Mouse (Mus musculus) T-helper 2 cell (primary cell): ENCODE measurements around the gene Capzb.

Experiments
- in situ Hi-C: fragments of 300-600 bp; cut with MboI, MseI; formaldehyde crosslinking; loops from one replicate; pipeline ENCODE4 v1.15.1; 2025; ENCODE audit warnings: high pct_unique_total_duplicates

The Capzb gene

GRCm38 (mm10) chr4:139179731-139180625 is 12.7 kb upstream of the Capzb start:
- in situ Hi-C loops, result loop anchor here (5.0 kb wide), 1 partner anchor 63 kb away; no protein-coding TSS in a partner anchor

DNA sequence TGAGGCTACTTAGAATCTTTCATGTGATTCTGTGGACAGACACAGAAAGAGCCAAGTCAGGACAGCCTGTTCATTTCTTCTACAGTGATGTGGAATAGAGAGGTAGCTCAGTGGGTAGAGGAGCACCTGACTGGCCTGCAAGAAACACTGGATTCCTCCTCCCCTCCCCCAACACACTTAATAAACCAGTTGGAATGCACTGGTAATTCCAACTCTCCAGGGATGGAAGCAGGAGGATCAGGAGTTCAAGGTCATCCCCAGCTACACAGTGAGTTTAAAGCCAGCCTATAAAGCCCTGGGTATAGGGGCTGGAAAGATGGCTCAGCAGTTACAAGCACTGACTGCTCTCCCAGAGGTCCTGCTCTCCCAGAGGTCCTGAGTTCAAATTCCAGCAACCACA is 10.2 kb upstream of the Capzb start:
- in situ Hi-C loops, result no loop called here

DNA sequence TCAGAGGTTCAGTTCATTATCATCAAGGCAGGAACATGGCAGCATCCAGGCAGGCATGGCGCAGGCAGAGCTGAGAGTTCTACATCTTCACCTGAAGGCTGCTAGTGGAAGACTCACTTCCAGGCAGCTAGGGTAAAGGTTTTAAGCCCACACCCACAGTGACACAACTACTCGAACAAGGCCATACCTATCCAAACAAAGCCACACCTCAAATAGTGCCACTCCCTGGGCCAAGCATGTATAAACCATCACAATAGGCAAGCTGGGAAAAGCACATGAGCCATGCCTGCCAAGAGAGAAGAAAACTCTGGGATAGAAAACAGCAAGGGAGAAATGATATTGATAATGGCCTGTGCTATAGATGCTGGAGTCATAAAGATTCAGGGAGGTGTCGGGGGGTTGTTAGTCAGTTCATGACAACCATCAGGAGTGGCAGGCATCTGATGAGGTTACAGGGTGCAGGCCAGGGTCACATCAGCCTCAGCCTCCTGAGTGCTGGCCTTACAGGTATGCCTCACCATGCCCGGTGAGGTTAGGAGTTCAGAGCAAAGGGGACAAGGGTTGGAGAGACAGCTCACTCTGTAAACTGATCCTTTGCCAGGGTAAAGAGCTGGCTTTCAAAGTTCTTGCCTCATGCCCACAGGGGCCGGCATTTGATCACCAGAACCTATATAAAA is 6.8 kb upstream of the Capzb start:
- in situ Hi-C loops, result no loop called here

DNA sequence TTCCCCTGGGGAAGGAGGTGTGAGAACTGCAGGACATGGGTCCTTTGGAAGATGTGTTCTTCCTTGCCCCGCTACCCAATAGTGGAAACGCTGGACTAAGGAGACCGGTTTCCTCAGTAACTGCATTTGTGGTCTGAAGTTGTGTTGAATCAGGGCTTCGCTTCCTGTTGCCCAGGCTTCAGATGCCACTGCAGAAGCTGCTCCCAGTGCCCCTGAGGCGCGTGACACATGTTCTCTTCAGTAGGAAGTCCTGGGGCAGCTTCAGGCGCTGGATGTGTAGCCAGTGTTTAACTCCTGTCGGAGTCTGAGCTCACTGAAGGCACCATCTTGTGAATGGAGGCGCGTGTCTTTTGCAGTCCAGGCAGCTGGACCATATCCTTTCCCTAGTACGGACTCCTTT is 4.8 kb upstream of the Capzb start:
- in situ Hi-C loops, result no loop called here

DNA sequence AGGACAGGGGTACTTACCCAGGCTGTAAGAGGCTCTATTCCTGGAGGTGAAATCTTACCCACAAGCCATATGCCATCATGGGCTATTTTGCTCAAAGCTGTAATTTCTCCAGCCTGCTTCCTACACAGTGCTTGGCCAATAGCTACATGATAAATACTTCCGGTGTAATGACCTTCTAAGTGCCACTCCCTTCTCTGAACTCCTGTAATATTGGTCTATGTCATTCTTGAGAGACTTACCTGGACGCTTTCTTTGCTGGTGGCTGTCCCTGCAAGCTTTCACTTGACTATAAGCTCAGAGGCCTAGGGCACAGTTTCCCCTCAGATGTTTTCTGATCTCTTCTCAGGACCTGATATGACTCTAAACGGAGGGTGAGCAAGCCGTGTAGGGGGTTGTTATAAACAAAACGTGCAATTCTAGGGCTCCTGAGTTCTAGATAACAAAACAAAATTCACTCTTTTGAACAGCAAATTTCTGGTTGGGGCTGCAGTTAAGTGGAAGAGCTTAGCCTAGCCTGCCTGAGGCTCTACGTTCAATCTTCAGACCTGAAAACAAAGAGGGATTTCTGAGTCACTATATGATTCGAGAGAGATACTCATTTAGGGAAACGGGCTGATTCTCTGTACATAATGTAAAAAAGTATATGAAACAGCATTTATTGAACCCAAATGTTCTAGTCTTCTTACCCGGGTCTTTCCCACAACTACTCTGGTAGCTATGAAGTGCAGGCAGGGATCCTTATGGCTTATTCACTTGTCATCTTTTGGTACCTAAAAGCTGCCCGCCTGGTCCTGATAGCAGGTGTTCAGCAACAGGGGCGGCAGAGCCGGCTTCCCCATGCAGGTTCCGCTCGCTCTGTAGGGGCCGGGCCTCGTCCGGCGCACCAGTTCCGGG is 847 bp upstream of the Capzb start:
- in situ Hi-C loops, result no loop called here

- in situ Hi-C loops, result no loop called here
Measured at GRCm38 (mm10) chr4:139193176-139194093, 736 bp downstream of the Capzb start.

DNA sequence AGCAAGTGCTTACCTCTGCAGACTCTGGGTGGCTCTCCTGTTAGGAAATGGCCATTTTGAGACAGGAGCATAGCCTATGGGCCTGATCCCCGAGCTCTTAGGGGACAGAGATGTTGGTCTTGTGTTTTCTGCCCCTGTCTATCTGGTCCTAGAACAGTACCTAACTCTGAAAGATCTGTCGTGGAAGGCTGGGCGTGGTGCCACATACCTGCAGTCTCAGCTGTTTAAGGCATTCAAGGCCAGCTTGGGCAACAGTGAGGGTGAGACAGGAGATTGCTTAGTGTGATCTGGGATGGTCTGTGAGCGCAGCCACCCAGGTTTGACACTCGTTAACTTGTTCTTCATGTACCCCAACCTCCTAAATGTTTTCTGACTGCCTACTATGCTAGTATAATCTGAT is 2.4 kb downstream of the Capzb start:
- in situ Hi-C loops, result no loop called here

- in situ Hi-C loops, result no loop called here
Measured at GRCm38 (mm10) chr4:139196464-139196863, 3.8 kb downstream of the Capzb start.

- in situ Hi-C loops, result no loop called here
Measured at GRCm38 (mm10) chr4:139196949-139197348, 4.2 kb downstream of the Capzb start.

DNA sequence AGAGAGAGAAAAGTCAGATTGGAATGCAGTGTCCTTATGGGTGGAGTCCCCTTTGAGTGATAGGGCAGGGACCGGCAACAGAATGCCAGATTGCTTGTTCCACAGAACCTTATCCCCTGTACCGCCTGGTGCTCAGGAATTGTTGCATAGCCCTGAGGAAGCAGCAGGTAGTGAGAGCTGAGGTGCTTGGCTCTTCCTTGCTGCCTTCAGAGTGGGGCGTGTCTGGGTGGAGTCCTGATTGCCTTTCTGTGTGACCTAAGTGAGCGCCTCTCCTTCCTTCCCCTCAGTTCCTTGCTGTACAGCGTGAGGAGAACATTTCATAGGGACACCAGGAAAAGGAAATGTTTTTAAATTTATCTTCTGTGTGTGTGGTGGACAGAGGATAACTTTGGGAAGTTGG is 4.8 kb downstream of the Capzb start:
- in situ Hi-C loops, result no loop called here

GRCm38 (mm10) chr4:139198004-139198689 is 5.4 kb downstream of the Capzb start:
- in situ Hi-C loops, result no loop called here

GRCm38 (mm10) chr4:139199126-139199525 is 6.4 kb downstream of the Capzb start:
- in situ Hi-C loops, result no loop called here

DNA sequence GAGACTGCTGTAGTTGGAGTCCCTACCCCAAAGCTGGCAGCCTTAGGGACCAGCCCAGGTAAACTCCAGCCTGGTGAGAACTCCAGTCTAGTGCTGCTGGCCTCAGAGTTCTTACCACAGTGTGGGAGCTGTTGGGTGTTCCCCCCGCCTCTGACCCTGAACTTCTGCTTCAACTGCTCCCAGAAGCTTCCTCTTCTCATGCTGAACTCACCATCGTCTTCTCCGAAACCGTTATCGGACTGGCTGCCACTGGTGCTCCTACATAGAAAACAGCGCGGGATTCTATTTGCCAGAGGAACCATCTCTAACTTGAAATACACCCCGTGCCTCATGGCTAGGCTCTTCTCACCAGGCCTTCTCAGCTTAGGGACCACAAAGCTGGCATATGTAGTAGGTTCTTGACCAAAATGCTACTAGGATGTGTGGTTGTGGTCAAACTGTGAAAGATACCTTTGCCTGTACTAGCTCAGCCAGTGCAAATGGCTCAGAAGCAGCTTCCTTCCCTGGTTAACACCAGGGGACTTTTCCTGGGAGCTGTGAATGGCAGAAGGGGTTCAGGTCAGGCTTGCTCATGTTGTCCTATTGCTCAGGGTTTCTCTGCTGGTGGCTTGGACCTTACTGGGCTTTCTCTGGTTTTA is 7.1 kb downstream of the Capzb start:
- in situ Hi-C loops, result loop anchor here (10.0 kb wide), 2 partner anchors 115 to 1505 kb away; partner anchors contain the start of gene Rcc2

GRCm38 (mm10) chr4:139200946-139201345 is 8.2 kb downstream of the Capzb start:
- in situ Hi-C loops, result loop anchor here (10.0 kb wide), 2 partner anchors 116 to 1504 kb away; partner anchors contain the start of gene Rcc2

DNA sequence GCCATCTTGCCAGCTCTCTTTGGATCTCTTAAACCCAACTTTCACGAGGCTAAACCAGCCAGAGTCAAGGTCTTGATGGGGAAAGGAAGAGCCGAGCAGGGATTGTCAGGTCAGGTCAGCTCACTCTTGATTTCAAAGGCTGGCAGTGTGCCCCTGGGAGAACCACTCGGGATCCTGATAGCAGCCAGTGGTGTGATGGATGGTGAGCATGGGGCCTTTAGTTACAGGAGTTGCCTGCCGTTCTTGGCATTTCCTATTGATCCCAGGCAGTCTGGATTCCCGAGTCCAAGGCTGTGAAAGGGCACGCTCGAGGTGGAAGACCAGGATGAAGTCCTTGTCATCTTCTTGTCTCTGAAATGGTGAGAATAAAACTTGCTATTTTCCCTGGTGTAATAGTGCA is 9.9 kb downstream of the Capzb start:
- in situ Hi-C loops, result loop anchor here (10.0 kb wide), 2 partner anchors 118 to 1502 kb away; partner anchors contain the start of gene Rcc2

DNA sequence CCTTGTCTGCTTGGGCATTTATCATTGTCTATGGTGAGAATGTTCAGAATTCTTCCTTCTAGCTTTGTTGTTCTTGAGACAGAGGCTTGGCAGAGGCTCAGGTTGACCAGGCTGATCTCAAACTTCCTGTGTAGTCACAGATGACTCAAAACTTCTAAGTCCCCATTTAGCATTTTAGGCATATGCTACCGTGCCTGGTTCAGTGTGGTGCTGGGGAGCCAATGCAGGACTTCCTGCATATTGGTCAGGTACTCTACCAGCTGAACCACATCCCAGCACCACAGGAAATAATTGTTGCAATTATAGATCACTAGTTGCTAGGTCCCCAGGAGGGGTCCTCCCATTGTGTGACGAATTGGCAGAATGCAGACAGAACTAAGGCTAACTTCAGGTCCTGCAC is 10.7 kb downstream of the Capzb start:
- in situ Hi-C loops, result loop anchor here (10.0 kb wide), 2 partner anchors 119 to 1501 kb away; partner anchors contain the start of gene Rcc2

DNA sequence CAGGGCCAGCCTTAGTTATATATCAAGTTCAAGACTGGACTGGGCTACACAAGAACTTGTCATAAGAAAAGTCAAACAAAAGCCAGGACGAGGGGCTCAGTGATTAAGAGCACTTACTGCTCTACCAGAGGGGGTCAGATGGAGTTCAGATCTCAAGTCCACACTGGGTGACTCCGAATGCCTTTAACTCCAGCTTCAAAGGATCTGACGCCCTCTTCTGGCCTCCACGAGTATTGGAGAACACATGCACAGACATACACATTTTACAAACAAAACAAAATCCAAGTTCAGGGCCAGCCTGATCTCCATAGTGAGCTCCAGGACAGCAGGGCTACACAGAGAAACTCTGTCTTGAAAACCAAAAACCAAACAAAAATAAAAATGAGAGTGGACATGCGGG is 13.1 kb downstream of the Capzb start:
- in situ Hi-C loops, result loop anchor here (10.0 kb wide), 2 partner anchors 121 to 1499 kb away; partner anchors contain the start of gene Rcc2

DNA sequence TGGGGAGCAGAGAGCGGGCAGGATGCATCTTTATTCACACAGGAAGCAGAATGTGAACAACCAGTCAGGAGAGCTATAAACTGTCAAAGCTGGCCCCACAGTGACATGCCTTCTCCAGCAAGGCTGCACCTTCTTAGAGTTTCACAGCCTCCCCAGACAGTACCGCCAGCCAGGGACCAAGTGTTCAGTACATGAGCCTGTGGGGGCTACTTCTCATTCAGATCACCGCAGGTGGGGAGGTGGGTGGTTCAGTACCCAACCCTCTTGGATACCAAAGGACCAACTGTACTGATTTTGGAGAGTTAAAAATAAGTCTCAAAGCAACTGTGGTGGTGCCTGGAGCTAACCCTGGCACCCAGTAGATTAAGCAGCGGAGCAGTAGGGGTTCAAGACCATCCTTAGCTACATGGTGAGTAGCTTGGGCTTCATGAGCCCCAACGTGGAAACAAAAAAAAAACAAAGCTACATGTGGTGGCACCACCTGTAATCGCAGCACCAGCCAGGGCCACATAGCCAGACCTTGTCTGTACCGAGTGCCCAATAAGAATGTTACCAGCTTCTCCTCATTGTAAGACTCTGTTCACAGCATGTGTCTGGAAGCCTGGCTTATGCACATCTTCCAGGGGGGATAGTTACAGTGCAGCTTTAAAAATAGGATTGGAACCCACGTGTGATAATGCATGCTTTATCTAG is 13.8 kb downstream of the Capzb start:
- in situ Hi-C loops, result loop anchor here (10.0 kb wide), 2 partner anchors 122 to 1498 kb away; partner anchors contain the start of gene Rcc2
